Mouse (Mus musculus): ENCODE measurements around the gene Dupd1. TPM values are rescaled to one million over a fixed set of nuclear protein-coding genes. Genes with fewer than 3 reads are reported as not detected.

Dupd1 gene
- polyA plus RNA-seq, 1 experiment: 6.3 TPM

GRCm38 (mm10) chr14:21669633-21670421 lies 44.5 kb downstream of the Dupd1 start:
- no peaks in the 10 kb centered on the region for H3K27me3 ChIP-seq (ENCODE audit: control insufficient read depth, insufficient read depth, low read length)
- no peaks in the 10 kb centered on the region for H3K36me3 ChIP-seq (ENCODE audit: control insufficient read depth, insufficient read depth, low read length)
- no peak overlapping the region for H3K27ac ChIP-seq (ENCODE audit: control insufficient read depth, insufficient read depth, low read depth, low read length)
- no peak overlapping the region for H3K4me3 ChIP-seq (ENCODE audit: control insufficient read depth, low read depth, low read length)
- H3K4me1 ChIP-seq (ENCODE audit: control insufficient read depth, insufficient read depth, low read length): no peaks in the 10 kb centered on the region
- TF ChIP-seq CTCF (IDR thresholded peaks at IDR 0.05; ENCODE audit: control insufficient read depth, insufficient read depth, insufficient replicate concordance, low read depth, low read length): no peak
- no peak for TF ChIP-seq POLR2A (IDR thresholded peaks at IDR 0.05; ENCODE audit: control insufficient read depth, low read depth, low read length)

GRCm38 (mm10) chr14:21669218-21669617 lies 45.2 kb downstream of the Dupd1 start:
- Histone ChIP-seq H3K27ac (ENCODE audit: control insufficient read depth, insufficient read depth, low read depth, low read length) (no peak overlapping the region), H3K4me3 (ENCODE audit: control insufficient read depth, low read depth, low read length) (no peak overlapping the region), H3K27me3 (ENCODE audit: control insufficient read depth, insufficient read depth, low read length) (no peaks in the 10 kb centered on the region), H3K36me3 (ENCODE audit: control insufficient read depth, insufficient read depth, low read length) (no peaks in the 10 kb centered on the region; the same call in 1 of the 2 replicates), H3K4me1 (ENCODE audit: control insufficient read depth, insufficient read depth, low read length) (no peaks in the 10 kb centered on the region)
- TF ChIP-seq CTCF (IDR thresholded peaks at IDR 0.05; ENCODE audit: control insufficient read depth, insufficient read depth, insufficient replicate concordance, low read depth, low read length): no peak
- no peak for TF ChIP-seq POLR2A (IDR thresholded peaks at IDR 0.05; ENCODE audit: control insufficient read depth, low read depth, low read length)

GRCm38 (mm10) chr14:21662465-21663142 lies 51.8 kb downstream of the Dupd1 start:
- no peak for TF ChIP-seq POLR2A (IDR thresholded peaks at IDR 0.05; ENCODE audit: control insufficient read depth, low read depth, low read length)
- no peak; the same call in 1 of the 2 replicates for TF ChIP-seq CTCF (IDR thresholded peaks at IDR 0.05; ENCODE audit: control insufficient read depth, insufficient read depth, insufficient replicate concordance, low read depth, low read length)
- H3K4me3 ChIP-seq (ENCODE audit: control insufficient read depth, low read depth, low read length): no peak overlapping the region
- H3K27me3 ChIP-seq (ENCODE audit: control insufficient read depth, insufficient read depth, low read length): no peaks in the 10 kb centered on the region
- H3K27ac ChIP-seq (ENCODE audit: control insufficient read depth, insufficient read depth, low read depth, low read length): no peak overlapping the region
- no peaks in the 10 kb centered on the region; the same call in 1 of the 2 replicates for H3K36me3 ChIP-seq (ENCODE audit: control insufficient read depth, insufficient read depth, low read length)
- no peaks in the 10 kb centered on the region for H3K4me1 ChIP-seq (ENCODE audit: control insufficient read depth, insufficient read depth, low read length)

- Histone ChIP-seq H3K27me3 (ENCODE audit: control insufficient read depth, insufficient read depth, low read length) (no peaks in the 10 kb centered on the region), H3K4me3 (ENCODE audit: control insufficient read depth, low read depth, low read length) (no peak overlapping the region), H3K27ac (ENCODE audit: control insufficient read depth, insufficient read depth, low read depth, low read length) (no peak overlapping the region), H3K4me1 (ENCODE audit: control insufficient read depth, insufficient read depth, low read length) (no peaks in the 10 kb centered on the region), H3K36me3 (ENCODE audit: control insufficient read depth, insufficient read depth, low read length) (no peaks in the 10 kb centered on the region; the same call in 1 of the 2 replicates)
- TF ChIP-seq CTCF (IDR thresholded peaks at IDR 0.05; ENCODE audit: control insufficient read depth, insufficient read depth, insufficient replicate concordance, low read depth, low read length) (peak; percentile 43; the same call in 1 of the 2 replicates), POLR2A (IDR thresholded peaks at IDR 0.05; ENCODE audit: control insufficient read depth, low read depth, low read length) (no peak)
These were observed 54.7 kb downstream of the Dupd1 start for GRCm38 (mm10) chr14:21659652-21660051.

GRCm38 (mm10) chr14:21659155-21659554 lies 55.2 kb downstream of the Dupd1 start:
- Histone ChIP-seq H3K27me3 (ENCODE audit: control insufficient read depth, insufficient read depth, low read length) (no peaks in the 10 kb centered on the region), H3K4me3 (ENCODE audit: control insufficient read depth, low read depth, low read length) (no peak overlapping the region), H3K27ac (ENCODE audit: control insufficient read depth, insufficient read depth, low read depth, low read length) (no peak overlapping the region), H3K4me1 (ENCODE audit: control insufficient read depth, insufficient read depth, low read length) (no peaks in the 10 kb centered on the region), H3K36me3 (ENCODE audit: control insufficient read depth, insufficient read depth, low read length) (no peaks in the 10 kb centered on the region)
- TF ChIP-seq CTCF (IDR thresholded peaks at IDR 0.05; ENCODE audit: control insufficient read depth, insufficient read depth, insufficient replicate concordance, low read depth, low read length) (no peak), POLR2A (IDR thresholded peaks at IDR 0.05; ENCODE audit: control insufficient read depth, low read depth, low read length) (no peak)

GRCm38 (mm10) chr14:21653813-21654212 lies 60.6 kb downstream of the Dupd1 start:
- Histone ChIP-seq H3K4me3 (ENCODE audit: control insufficient read depth, low read depth, low read length) (no peak overlapping the region), H3K27ac (ENCODE audit: control insufficient read depth, insufficient read depth, low read depth, low read length) (no peak overlapping the region)
- TF ChIP-seq CTCF (IDR thresholded peaks at IDR 0.05; ENCODE audit: control insufficient read depth, insufficient read depth, insufficient replicate concordance, low read depth, low read length): no peak
- TF ChIP-seq POLR2A (IDR thresholded peaks at IDR 0.05; ENCODE audit: control insufficient read depth, low read depth, low read length): no peak

GRCm38 (mm10) chr14:21640806-21641435 lies 73.5 kb downstream of the Dupd1 start:
- no peak overlapping the region for H3K4me3 ChIP-seq (ENCODE audit: control insufficient read depth, low read depth, low read length)

More at GRCm38 (mm10) chr14:21653813-21654212, 60.6 kb downstream of the Dupd1 start:
- no peaks in the 10 kb centered on the region for H3K4me1 ChIP-seq (ENCODE audit: control insufficient read depth, insufficient read depth, low read length)
- H3K27me3 ChIP-seq (ENCODE audit: control insufficient read depth, insufficient read depth, low read length): no peaks in the 10 kb centered on the region
- H3K36me3 ChIP-seq (ENCODE audit: control insufficient read depth, insufficient read depth, low read length): no peaks in the 10 kb centered on the region

More at GRCm38 (mm10) chr14:21640806-21641435, 73.5 kb downstream of the Dupd1 start:
- no peak overlapping the region for H3K27ac ChIP-seq (ENCODE audit: control insufficient read depth, insufficient read depth, low read depth, low read length)
- no peaks in the 10 kb centered on the region; the same call in 1 of the 2 replicates for H3K36me3 ChIP-seq (ENCODE audit: control insufficient read depth, insufficient read depth, low read length)
- no peaks in the 10 kb centered on the region for H3K27me3 ChIP-seq (ENCODE audit: control insufficient read depth, insufficient read depth, low read length)
- no peaks in the 10 kb centered on the region for H3K4me1 ChIP-seq (ENCODE audit: control insufficient read depth, insufficient read depth, low read length)
- no peak for TF ChIP-seq CTCF (IDR thresholded peaks at IDR 0.05; ENCODE audit: control insufficient read depth, insufficient read depth, insufficient replicate concordance, low read depth, low read length)
- TF ChIP-seq POLR2A (IDR thresholded peaks at IDR 0.05; ENCODE audit: control insufficient read depth, low read depth, low read length): no peak

All from testis, adult 2 months (tissue).